Mouse (Mus musculus): ENCODE data around the gene Slc25a51. TPM values are rescaled to one million over a fixed set of nuclear protein-coding genes. Genes with fewer than 3 reads are reported as not detected.
"Not testable (repeated sequence)": the region's sequence is repeated elsewhere in the genome, so short reads cannot be mapped to it uniquely, and the experiment has no call there.

Slc25a51 gene
- polyA plus RNA-seq, 1 experiment from 2014 or later: 77.6 TPM

- H3K4me1 ChIP-seq (replicated peaks); H3K27ac ChIP-seq; DNase-seq (ENCODE audit: low spot score); H3K27me3 ChIP-seq (ENCODE audit: insufficient read depth, poor library complexity, severe bottlenecking); H3K9me3 ChIP-seq; H3K36me3 ChIP-seq; H3K4me3 ChIP-seq: not testable (repeated sequence)
- 92% methylated on average over 5 of the region's 5 CpGs for WGBS
Observed at GRCm38 (mm10) chr4:45387296-45387695, 21.3 kb downstream of the Slc25a51 start.

DNA sequence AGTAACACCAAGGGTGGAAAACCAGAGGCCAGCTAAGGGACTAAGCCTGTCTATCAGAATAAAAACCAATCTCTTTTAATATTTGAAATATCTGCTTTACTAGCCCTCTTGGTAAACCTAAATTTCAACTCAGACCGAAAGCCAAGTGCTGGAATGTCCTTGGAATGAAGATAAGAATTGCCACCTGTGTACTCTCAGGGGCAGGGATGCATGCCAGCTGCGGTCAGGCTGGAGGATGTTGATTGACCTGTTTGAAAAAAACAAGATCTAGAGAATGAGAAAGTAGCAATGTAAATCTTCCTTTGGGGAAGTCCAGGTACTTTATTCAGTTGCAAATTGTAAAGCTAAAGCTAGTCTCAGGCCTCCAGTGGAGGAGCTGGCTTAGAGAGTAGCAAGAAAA is 26.4 kb downstream of the Slc25a51 start:
- H3K4me3 ChIP-seq; H3K9me3 ChIP-seq; H3K27ac ChIP-seq; DNase-seq (ENCODE audit: low spot score); H3K36me3 ChIP-seq; H3K4me1 ChIP-seq (replicated peaks); H3K27me3 ChIP-seq (ENCODE audit: insufficient read depth, poor library complexity, severe bottlenecking): not testable (repeated sequence)
- 80% methylated on average over 2 of the region's 2 CpGs for WGBS

- H3K27ac ChIP-seq, H3K4me3 ChIP-seq: not testable (repeated sequence)
Observed at GRCm38 (mm10) chr4:45380903-45381580, 27.5 kb downstream of the Slc25a51 start.

GRCm38 (mm10) chr4:45376573-45376972 is 32.0 kb downstream of the Slc25a51 start:
- DNase-seq (ENCODE audit: low spot score): no peak
- Histone ChIP-seq H3K4me1 (replicated peaks) (no peaks in the 10 kb centered on the region), H3K27me3 (ENCODE audit: insufficient read depth, poor library complexity, severe bottlenecking) (no peaks in the 10 kb centered on the region), H3K4me3 (no peak overlapping the region), H3K9me3 (no peaks in the 10 kb centered on the region), H3K27ac (no peak overlapping the region), H3K36me3 (peaks cover 58% of the 10 kb centered on the region)
- 89% methylated on average over 4 of the region's 4 CpGs for WGBS

More at GRCm38 (mm10) chr4:45380903-45381580, 27.5 kb downstream of the Slc25a51 start:
- H3K4me1 ChIP-seq (replicated peaks); DNase-seq (ENCODE audit: low spot score); H3K27me3 ChIP-seq (ENCODE audit: insufficient read depth, poor library complexity, severe bottlenecking); H3K9me3 ChIP-seq: not testable (repeated sequence)
- 92% methylated on average over 10 of the region's 10 CpGs for WGBS
- peaks cover 16% of the 10 kb centered on the region for H3K36me3 ChIP-seq

- H3K36me3 ChIP-seq: peaks cover 75% of the 10 kb centered on the region
- WGBS: 91% methylated on average over 5 of the region's 5 CpGs
- H3K27me3 ChIP-seq (ENCODE audit: insufficient read depth, poor library complexity, severe bottlenecking): no peaks in the 10 kb centered on the region
Observed at GRCm38 (mm10) chr4:45374879-45375278, 33.7 kb downstream of the Slc25a51 start.

GRCm38 (mm10) chr4:45371261-45371660 is 37.3 kb downstream of the Slc25a51 start:
- Histone ChIP-seq H3K4me1 (replicated peaks) (no peaks in the 10 kb centered on the region), H3K27ac (no peak overlapping the region), H3K9me3 (no peaks in the 10 kb centered on the region), H3K27me3 (ENCODE audit: insufficient read depth, poor library complexity, severe bottlenecking) (no peaks in the 10 kb centered on the region), H3K36me3 (peaks cover 71% of the 10 kb centered on the region), H3K4me3 (no peak overlapping the region)
- 85% methylated on average over 3 of the region's 3 CpGs for WGBS
- no peak for DNase-seq (ENCODE audit: low spot score)

More at GRCm38 (mm10) chr4:45374879-45375278, 33.7 kb downstream of the Slc25a51 start:
- Histone ChIP-seq H3K4me3 (no peak overlapping the region), H3K9me3 (no peaks in the 10 kb centered on the region), H3K4me1 (replicated peaks) (no peaks in the 10 kb centered on the region), H3K27ac (no peak overlapping the region)
- DNase-seq (ENCODE audit: low spot score): no peak

GRCm38 (mm10) chr4:45356653-45357052 is 51.9 kb downstream of the Slc25a51 start:
- Histone ChIP-seq H3K4me1 (replicated peaks) (no peaks in the 10 kb centered on the region), H3K36me3 (peaks cover 38% of the 10 kb centered on the region), H3K27me3 (ENCODE audit: insufficient read depth, poor library complexity, severe bottlenecking) (no peaks in the 10 kb centered on the region), H3K27ac (no peak overlapping the region), H3K9me3 (no peaks in the 10 kb centered on the region), H3K4me3 (no peak overlapping the region)
- no peak for DNase-seq (ENCODE audit: low spot score)
- 91% methylated on average over 3 of the region's 3 CpGs for WGBS

Other genes with a start within 250 kb of the Slc25a51 start
- 1.5 and 1.8 TPM in 2 replicates for gene Frmpd1, start 223.9 kb downstream of the Slc25a51 start, polyA plus RNA-seq (2016; fragmentation: Nextera tagmentation; extraction: Ambion mirVana)
- gene Trmt10b, start 111.6 kb downstream of the Slc25a51 start, polyA plus RNA-seq (2016; fragmentation: Nextera tagmentation; extraction: Ambion mirVana): 19.7 and 22.1 TPM in 2 replicates
- 9.2 and 10.4 TPM in 2 replicates for gene Dcaf10, start 66.7 kb downstream of the Slc25a51 start, polyA plus RNA-seq (2016; fragmentation: Nextera tagmentation; extraction: Ambion mirVana)
- gene Exosc3, start 66.0 kb downstream of the Slc25a51 start, polyA plus RNA-seq (2016; fragmentation: Nextera tagmentation; extraction: Ambion mirVana): 92.8 and 111 TPM in 2 replicates
- 3.2 and 3.7 TPM in 2 replicates for gene Shb, start 123.7 kb upstream of the Slc25a51 start, polyA plus RNA-seq (2016; fragmentation: Nextera tagmentation; extraction: Ambion mirVana)

Data from hindbrain, embryonic 10.5 days (tissue).